Mouse (Mus musculus) liver, postnatal 0 days (tissue): ENCODE measurements around the gene Tmem94.
A peak's percentile ranks its signal among the peaks of the same experiment; 100 is the strongest.

Source experiments
- CTCF ChIP-seq: sonication (generic); IDR thresholded peaks from 2 replicates; pipeline ENCODE4 v1.5.1; 2016; ENCODE audit warnings: antibody characterized with exemption, low read depth
- EP300 ChIP-seq: IDR thresholded peaks from 2 replicates; pipeline ENCODE4 v1.6.1; 2016; ENCODE audit warnings: antibody characterized with exemption, low read depth, mild to moderate bottlenecking

DNA sequence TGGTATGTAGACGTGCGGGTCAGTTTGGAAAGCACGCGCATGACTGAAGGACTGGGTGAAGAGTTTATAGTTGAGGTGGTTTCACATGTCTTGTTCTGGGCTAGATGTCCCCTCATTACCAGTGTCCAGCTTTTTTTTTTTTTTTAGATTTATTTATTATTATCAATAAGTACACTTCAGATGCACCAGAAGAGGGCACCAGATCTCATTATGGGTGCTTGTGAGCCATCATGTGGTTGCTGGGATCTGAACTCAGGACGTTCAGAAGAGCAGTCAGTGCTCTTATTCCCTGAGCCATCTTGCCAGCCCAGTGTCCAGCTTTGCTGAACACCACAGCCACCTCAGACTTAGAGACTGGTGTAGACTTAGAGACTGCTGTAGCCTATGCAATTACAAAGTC lies 52.1 kb downstream of the Tmem94 start:
- TF ChIP-seq CTCF, result peak; percentile 37
- no peak for TF ChIP-seq EP300
